Mouse (Mus musculus) olfactory bulb, adult 2 months (tissue): Measurements from ENCODE around the gene Ctnnd2.

ENCODE experiments used
- CTCF ChIP-seq: fragments of 200-500 bp; IDR thresholded peaks from 2 replicates; pipeline ENCODE4 v1.5.1; 2012; ENCODE audit warnings: low read depth, mild to moderate bottlenecking, low read length, moderate library complexity; ENCODE audit not compliant: insufficient read depth
- POLR2A ChIP-seq: fragments of 200-500 bp; IDR thresholded peaks from 2 replicates; pipeline ENCODE4 v1.6.1; 2012; ENCODE audit warnings: mild to moderate bottlenecking, low read depth, low read length, moderate library complexity; ENCODE audit not compliant: insufficient read depth

DNA sequence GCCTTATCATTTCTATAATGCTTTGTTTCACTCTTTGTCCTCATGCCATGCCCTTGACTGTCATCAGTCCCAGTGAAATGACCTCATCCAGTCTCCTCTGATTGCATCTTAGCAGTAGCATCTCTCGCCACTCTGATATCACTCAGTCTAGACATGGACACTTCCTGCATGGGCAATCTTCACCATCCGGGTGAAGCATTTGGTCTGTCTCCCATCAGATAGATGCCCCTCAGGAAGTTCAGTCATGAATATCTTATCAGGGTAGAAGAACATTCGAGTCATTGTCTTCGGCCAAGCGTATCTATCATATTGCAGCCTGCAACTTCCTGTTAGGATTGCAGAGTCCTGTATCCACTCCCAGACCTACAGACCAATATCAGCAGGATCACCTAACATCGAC is 523.5 kb downstream of the Ctnnd2 start:
- no peak for TF ChIP-seq CTCF
- no peak for TF ChIP-seq POLR2A
